Mouse (Mus musculus): ENCODE measurements around the gene Relb.

Gene Relb

GRCm38 (mm10) chr7:19557982-19558900 is 71.0 kb downstream of the Relb start:
- DNase-seq (ENCODE audit: extremely low spot score, low spot score), result no peak

- no peak for DNase-seq (ENCODE audit: extremely low spot score, low spot score)
Measured at GRCm38 (mm10) chr7:19557086-19557485, 72.2 kb downstream of the Relb start.
